Mouse (Mus musculus): ENCODE measurements at regions not wholly inside any gene's neighbourhood (a gene's known extent, or its start where the extent isn't known, plus 50 kb on each side); places are given as distances from the start of the nearest gene placed in this dataset.
"Not testable (repeated sequence)": the region's sequence is repeated elsewhere in the genome, so short reads cannot be mapped to it uniquely, and the experiment has no call there.

DNA sequence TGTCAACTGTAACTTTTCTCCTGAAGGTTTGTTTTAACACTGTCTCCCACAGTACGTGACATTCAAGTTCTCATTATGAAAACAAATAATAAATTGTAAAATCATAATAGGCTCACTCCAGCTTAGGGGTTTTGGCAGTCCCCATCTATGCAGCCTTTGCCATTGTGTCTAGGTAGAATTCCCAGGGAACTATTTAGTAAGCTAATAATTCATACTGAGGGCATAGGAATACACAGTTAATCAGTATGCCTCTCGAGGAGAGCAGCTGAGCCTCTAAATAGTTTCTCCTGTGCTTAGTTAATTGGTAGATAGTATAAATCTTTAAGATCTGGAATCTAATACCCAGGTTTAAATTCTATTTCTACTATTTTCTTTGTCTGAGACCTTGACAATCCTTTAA lies 191.7 kb downstream of the Tprg start:
- no peak for DNase-seq (ENCODE audit: low read depth, low spot score)

GRCm38 (mm10) chr16:25483831-25484254 lies 197.2 kb downstream of the Tprg start:
- peak; percentile 80 for DNase-seq (ENCODE audit: low read depth, low spot score)

- DNase-seq (ENCODE audit: low read depth, low spot score), result peak; percentile 88
Observed at GRCm38 (mm10) chr16:25485007-25485406, 198.4 kb downstream of the Tprg start.

- peak; percentile 26 for DNase-seq (ENCODE audit: low read depth, low spot score)
Observed at GRCm38 (mm10) chr16:25486477-25487094, 197.0 kb upstream of the Trp63 start.

DNA sequence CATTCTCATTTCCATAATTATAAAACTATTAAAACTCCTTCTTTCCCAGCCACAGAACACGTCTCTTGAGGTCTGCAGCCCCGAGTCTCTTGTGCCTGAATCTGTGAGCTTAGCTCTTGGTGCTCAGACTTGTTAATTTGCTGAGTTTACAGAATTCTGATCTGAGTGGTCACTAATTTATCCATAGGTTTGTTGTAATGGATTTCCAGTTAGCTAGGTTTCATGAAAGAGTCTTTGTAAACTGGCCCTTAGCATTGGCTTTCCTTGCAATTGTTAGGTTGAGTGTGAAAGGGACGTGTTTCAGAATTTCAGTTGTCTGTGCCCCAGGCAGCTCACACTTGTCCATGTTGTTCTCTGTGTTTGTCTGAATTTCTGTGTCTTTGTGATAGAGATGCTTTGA lies 192.7 kb upstream of the Trp63 start:
- DNase-seq (ENCODE audit: low read depth, low spot score), result no peak

GRCm38 (mm10) chr16:25494153-25494552 lies 189.4 kb upstream of the Trp63 start:
- no peak for DNase-seq (ENCODE audit: low read depth, low spot score)

- no peak for DNase-seq (ENCODE audit: low read depth, low spot score)
Observed at GRCm38 (mm10) chr16:25495586-25496196, 187.9 kb upstream of the Trp63 start.

DNA sequence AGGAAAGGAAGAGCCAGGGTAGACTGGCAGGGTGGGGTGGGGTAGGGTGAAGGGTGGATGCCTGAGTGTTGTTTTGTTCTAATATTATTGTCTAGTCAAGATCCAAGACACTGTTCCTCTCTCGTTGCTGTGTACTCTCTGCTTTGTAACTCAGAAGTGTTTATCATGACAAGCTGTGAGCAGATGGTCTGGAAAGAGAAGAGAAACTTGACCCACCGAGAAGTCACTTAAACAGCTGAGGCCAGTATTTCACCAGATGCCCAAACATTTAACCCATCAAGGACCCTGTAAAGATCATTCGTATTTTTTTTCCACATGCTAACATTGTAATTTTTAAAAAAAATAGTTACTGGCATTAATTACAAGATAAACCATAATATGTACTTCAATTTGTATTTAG lies 178.7 kb upstream of the Trp63 start:
- no peak for DNase-seq (ENCODE audit: low read depth, low spot score)

DNA sequence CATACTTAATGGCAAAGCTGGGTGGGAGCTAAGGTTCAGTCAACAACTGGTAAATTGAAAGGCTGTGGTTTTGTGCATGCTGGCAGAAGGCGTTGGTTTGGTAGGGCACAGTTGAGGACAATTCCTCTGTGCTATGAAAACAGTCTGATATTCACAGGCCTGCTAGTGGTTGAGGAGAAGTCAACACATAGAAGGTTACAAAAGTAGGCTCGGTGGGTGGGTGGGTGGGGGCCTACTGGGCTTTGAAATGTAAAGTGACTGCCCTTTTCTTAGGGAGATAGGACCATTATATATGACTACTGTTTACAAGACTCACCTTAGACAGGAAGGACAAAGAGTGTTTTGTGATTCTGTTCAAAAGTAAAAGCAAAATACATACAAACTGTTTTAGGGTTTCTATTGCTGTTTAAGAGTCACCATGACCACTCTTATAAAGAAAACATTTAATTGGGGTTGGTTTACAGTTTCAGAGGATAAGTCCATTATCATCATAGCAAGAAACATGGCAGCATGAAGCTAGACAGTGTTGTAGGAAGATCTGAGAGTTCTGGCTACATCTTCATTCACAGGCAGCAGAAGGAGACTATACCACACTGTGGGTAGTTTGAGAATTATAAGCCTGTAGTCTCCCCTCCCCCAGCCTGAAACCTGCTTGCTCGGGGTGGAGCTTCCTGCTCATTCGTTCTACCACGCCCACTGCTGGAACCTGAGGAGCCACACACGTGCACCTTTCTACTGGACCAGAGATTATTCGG lies 166.3 kb upstream of the Trp63 start:
- no peak for DNase-seq (ENCODE audit: low read depth, low spot score)

DNA sequence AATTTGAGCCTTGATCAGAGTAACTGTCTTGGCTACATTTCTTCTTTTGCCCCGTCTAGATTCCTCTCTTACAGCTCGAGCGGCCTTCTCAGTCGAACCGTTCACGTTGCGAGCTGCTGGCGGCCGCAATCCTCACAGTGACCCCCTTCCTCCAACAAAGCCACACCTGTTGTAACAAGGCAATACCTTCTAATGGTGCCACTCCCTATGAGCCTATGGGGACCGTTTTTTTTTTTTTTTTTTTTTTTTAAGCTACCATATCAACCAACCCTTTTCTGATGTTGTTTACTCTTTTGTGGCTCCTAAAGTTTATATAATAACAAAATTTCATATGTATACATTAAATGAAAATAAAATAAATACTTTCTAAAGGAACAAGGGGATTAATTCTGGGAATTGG lies 160.4 kb upstream of the Trp63 start:
- not testable (repeated sequence) for DNase-seq (ENCODE audit: low read depth, low spot score)

GRCm38 (mm10) chr16:25523621-25524020 lies 159.9 kb upstream of the Trp63 start:
- no peak for DNase-seq (ENCODE audit: low read depth, low spot score)

GRCm38 (mm10) chr16:25527850-25528249 lies 155.7 kb upstream of the Trp63 start:
- DNase-seq (ENCODE audit: low read depth, low spot score), result no peak

- no peak for DNase-seq (ENCODE audit: low read depth, low spot score)
Observed at GRCm38 (mm10) chr16:25528313-25528712, 155.2 kb upstream of the Trp63 start.

DNA sequence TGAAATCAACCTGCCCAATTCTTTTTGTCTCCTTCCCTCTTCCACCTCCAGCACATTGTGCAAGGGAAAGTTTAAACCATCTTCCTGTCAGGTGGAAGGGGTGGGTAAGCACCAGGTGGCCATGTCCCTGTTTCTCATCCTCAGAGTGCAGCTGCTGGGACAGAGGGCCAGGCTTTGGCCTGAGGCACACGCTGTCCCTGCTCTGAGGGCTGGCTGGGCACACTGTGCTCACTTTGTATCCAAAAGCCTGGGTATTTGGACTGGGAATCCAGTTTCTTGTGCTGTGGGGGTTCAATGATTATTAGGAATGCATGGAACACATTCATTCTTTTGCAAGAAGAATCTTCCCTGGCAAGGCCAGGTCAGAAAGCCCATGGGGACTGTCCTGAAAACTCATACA lies 153.9 kb upstream of the Trp63 start:
- DNase-seq (ENCODE audit: low read depth, low spot score), result no peak

DNA sequence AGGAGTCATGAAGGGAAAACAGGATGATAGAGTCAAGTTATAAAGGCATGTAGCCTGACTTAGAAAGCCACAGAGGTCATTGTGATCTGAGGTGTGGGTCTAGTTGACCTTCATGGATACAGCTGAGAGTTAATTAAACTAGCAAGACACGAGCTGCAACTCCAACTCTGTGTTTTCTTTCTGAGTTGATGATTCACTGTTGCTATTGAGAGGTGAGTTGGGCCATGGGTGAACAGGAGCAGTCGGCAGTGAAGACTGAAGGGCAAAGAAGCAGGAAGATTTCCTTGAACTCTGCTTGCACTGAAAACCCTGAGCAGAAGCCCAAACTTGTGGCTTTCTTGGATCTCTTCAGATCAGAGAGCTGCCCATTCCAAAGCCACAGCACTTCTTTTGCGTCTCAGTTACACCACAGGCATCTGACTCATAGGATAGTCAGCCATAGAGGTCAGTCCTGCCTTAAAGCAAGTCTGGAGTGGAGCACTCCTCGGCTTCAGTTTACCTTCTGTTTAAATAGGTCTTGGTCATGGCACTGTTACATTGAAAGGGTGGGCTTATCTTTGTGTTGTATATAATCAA lies 151.7 kb upstream of the Trp63 start:
- peak; percentile 98 for DNase-seq (ENCODE audit: low read depth, low spot score)

GRCm38 (mm10) chr16:25532519-25533205 lies 150.9 kb upstream of the Trp63 start:
- DNase-seq (ENCODE audit: low read depth, low spot score), result peak; percentile 64

- DNase-seq (ENCODE audit: low read depth, low spot score), result peak; percentile 81
Observed at GRCm38 (mm10) chr16:25533206-25533580, 150.4 kb upstream of the Trp63 start.

DNA sequence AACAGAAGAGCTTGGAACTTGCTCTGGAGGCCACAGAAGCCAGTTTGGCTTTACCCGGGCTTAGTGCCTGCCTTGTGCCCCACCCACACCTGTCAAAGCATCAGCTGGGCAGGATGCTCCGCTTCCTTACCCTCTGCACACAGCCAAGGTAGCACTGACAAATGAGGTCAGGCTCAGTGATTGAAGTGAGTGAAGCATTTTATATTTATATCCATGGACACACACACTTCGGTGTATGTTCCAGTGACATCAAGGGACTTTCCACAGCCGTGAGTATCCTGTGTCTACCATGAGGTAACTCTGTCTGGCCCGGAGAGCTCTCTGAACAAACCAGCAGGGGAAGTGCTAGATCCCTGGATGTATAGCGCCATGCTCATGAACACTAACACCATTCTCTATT lies 147.0 kb upstream of the Trp63 start:
- no peak for DNase-seq (ENCODE audit: low read depth, low spot score)

- no peak for DNase-seq (ENCODE audit: low read depth, low spot score)
Observed at GRCm38 (mm10) chr16:25549542-25550110, 133.9 kb upstream of the Trp63 start.

DNA sequence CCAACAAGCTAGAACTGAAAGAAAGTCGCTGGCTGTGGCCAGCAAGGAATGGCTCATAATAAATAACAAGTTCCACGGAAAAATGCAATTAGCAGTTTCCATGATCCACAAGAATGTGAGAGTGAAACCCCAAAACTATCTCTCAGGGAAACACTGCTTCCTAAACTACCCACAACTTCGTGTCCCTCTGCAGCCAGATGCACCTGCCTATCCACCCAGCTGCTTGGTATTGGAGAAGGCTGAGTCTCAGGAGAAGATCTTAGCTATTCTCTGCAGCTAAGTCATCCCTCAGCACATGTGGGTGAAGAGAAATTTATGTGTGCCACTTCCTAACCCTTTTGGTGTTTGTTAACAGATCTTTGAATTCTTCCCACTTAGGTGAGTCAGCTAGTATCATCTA lies 126.4 kb upstream of the Trp63 start:
- no peak for DNase-seq (ENCODE audit: low read depth, low spot score)

- DNase-seq (ENCODE audit: low read depth, low spot score), result no peak
Observed at GRCm38 (mm10) chr16:25580216-25580615, 103.3 kb upstream of the Trp63 start.

Data from 3T3-L1 (cell line).